Mouse (Mus musculus) cerebellum, postnatal 36 days (tissue): ENCODE data around the gene Slc35b4.

Source experiments
- DNase-seq, 2 experiments: peaks; one replicate each; pipeline ENCODE4 v3.0.0; 2021 to 2022; ENCODE audit warnings: mixed read lengths in 2 of 2

The Slc35b4 gene

GRCm38 (mm10) chr6:34170844-34171494, 5.9 kb downstream of the Slc35b4 start:
- no peak for DNase-seq

GRCm38 (mm10) chr6:34168834-34169233, 8.1 kb downstream of the Slc35b4 start:
- DNase-seq, result no peak

- no peak for DNase-seq
Observed at GRCm38 (mm10) chr6:34163014-34163413, 13.9 kb downstream of the Slc35b4 start.

GRCm38 (mm10) chr6:34162607-34163006, 14.3 kb downstream of the Slc35b4 start:
- no peak for DNase-seq

GRCm38 (mm10) chr6:34161511-34161910, 15.4 kb downstream of the Slc35b4 start:
- no peak for DNase-seq

GRCm38 (mm10) chr6:34160816-34161310, 16.0 kb downstream of the Slc35b4 start:
- no peak for DNase-seq

- DNase-seq, result no peak
Observed at GRCm38 (mm10) chr6:34159998-34160815, 16.7 kb downstream of the Slc35b4 start.

GRCm38 (mm10) chr6:34156841-34157748, 19.8 kb downstream of the Slc35b4 start:
- DNase-seq, result no peak

GRCm38 (mm10) chr6:34156057-34156456, 20.9 kb downstream of the Slc35b4 start:
- no peak for DNase-seq

GRCm38 (mm10) chr6:34155137-34155804, 21.6 kb downstream of the Slc35b4 start:
- DNase-seq, result no peak

GRCm38 (mm10) chr6:34154202-34154601, 22.7 kb downstream of the Slc35b4 start:
- DNase-seq, result no peak

- DNase-seq, result no peak
Observed at GRCm38 (mm10) chr6:34153069-34154052, 23.6 kb downstream of the Slc35b4 start.

GRCm38 (mm10) chr6:34149821-34150220, 27.1 kb downstream of the Slc35b4 start:
- DNase-seq, result no peak

GRCm38 (mm10) chr6:34149066-34149465, 27.8 kb downstream of the Slc35b4 start:
- DNase-seq, result no peak

GRCm38 (mm10) chr6:34148639-34149038, 28.3 kb downstream of the Slc35b4 start:
- no peak for DNase-seq

- no peak for DNase-seq
Observed at GRCm38 (mm10) chr6:34148021-34148420, 28.9 kb downstream of the Slc35b4 start.

GRCm38 (mm10) chr6:34146042-34146441, 30.9 kb downstream of the Slc35b4 start:
- DNase-seq, result no peak

- no peak for DNase-seq
Observed at GRCm38 (mm10) chr6:34142931-34143330, 34.0 kb downstream of the Slc35b4 start.

- no peak for DNase-seq
Observed at GRCm38 (mm10) chr6:34138366-34138765, 38.5 kb downstream of the Slc35b4 start.

GRCm38 (mm10) chr6:34132391-34132790, 44.5 kb downstream of the Slc35b4 start:
- DNase-seq, result no peak

- DNase-seq, result no peak
Observed at GRCm38 (mm10) chr6:34129261-34129660, 47.6 kb downstream of the Slc35b4 start.
